In genomic region chr11:115628465-115629101, GRCm38 (mm10) we compare ENCODE assay signal across 8 mouse cellular contexts. TPM values are rescaled to one million over a fixed set of nuclear protein-coding genes. Genes with fewer than 3 reads are reported as not detected.
DNase-seq lines count a peak whose midpoint lies in the region; ATAC-seq and TF ChIP-seq lines count a peak whose summit lies in the region.

No protein-coding gene starts in this region.

- peak overlapping the region; percentile 22; the same call in 1 of the 2 replicates for H3K27ac ChIP-seq in spleen, adult 2 months (ENCODE audit: insufficient read depth, low read length)
- peak overlapping the region; percentile 84 for H3K27ac ChIP-seq in forebrain, embryonic 10.5 days
- 0 out of 2 replicates have a peak overlapping the region, but pooled peaks have one; percentile 5 for H3K27ac ChIP-seq in limb, embryonic 14.5 days (replicated peaks; ENCODE audit: low read depth, low read length)
- H3K27ac ChIP-seq in stomach, postnatal 0 days (replicated peaks): no peak overlapping the region

- peak overlapping the region; percentile 28; the same call in 1 of the 2 replicates for H3K9ac ChIP-seq in limb, embryonic 14.5 days (ENCODE audit: low read depth, low read length, severe bottlenecking)
- H3K9ac ChIP-seq in stomach, postnatal 0 days (ENCODE audit: low read length): no peak overlapping the region; the same call in 1 of the 2 replicates

- H3K27me3 ChIP-seq in spleen, adult 2 months (ENCODE audit: control insufficient read depth, insufficient read depth, low read length): no peaks in the 10 kb centered on the region
- no peaks in the 10 kb centered on the region for H3K27me3 ChIP-seq in forebrain, embryonic 10.5 days (ENCODE audit: poor library complexity, severe bottlenecking)
- no peaks in the 10 kb centered on the region for H3K27me3 ChIP-seq in limb, embryonic 14.5 days (ENCODE audit: control insufficient read depth, insufficient read depth, low read length)
- no peaks in the 10 kb centered on the region for H3K27me3 ChIP-seq in stomach, postnatal 0 days (ENCODE audit: control insufficient read depth, insufficient read depth, low read length)

- no peak for ATAC-seq in limb, embryonic 14.5 days (ENCODE audit: low FRiP score, low read depth)
- peak; percentile 4; the same call in 1 of the 2 replicates for ATAC-seq in stomach, postnatal 0 days (ENCODE audit: low FRiP score, low TSS enrichment)

- no peak for TF ChIP-seq POLR2A in spleen, adult 2 months (IDR thresholded peaks at IDR 0.05; ENCODE audit: low read depth, low read length)
- TF ChIP-seq POLR2A in limb, embryonic 14.5 days (IDR thresholded peaks at IDR 0.05; ENCODE audit: borderline replicate concordance, extremely low read depth, insufficient read depth, insufficient read length): no peak

- peaks cover 21% of the 10 kb centered on the region; the same call in 1 of the 2 replicates for H3K4me1 ChIP-seq in spleen, adult 2 months (ENCODE audit: control insufficient read depth, insufficient read depth, insufficient read length)
- peaks cover 22% of the 10 kb centered on the region for H3K4me1 ChIP-seq in forebrain, embryonic 10.5 days
- no peaks in the 10 kb centered on the region for H3K4me1 ChIP-seq in limb, embryonic 14.5 days (ENCODE audit: control insufficient read depth, insufficient read depth, low read length)
- no peaks in the 10 kb centered on the region for H3K4me1 ChIP-seq in stomach, postnatal 0 days (replicated peaks; ENCODE audit: control insufficient read depth, insufficient read depth)

- no peak for TF ChIP-seq EP300 in stomach, postnatal 0 days (optimal IDR thresholded peaks at IDR 0.05)

- peak overlapping the region; percentile 77 for H3K4me2 ChIP-seq in limb, embryonic 14.5 days (replicated peaks; ENCODE audit: low read depth, low read length, severe bottlenecking)
- peak overlapping the region; percentile 46 for H3K4me2 ChIP-seq in stomach, postnatal 0 days (replicated peaks; ENCODE audit: low read depth)

- peak overlapping the region; percentile 4; the same call in 1 of the 2 replicates for H3K4me3 ChIP-seq in spleen, adult 2 months (ENCODE audit: extremely low read depth, insufficient read depth, insufficient read length)
- peak overlapping the region; percentile 83 for H3K4me3 ChIP-seq in forebrain, embryonic 10.5 days
- peak overlapping the region; percentile 67 for H3K4me3 ChIP-seq in limb, embryonic 14.5 days (replicated peaks; ENCODE audit: low read length)
- peak overlapping the region; percentile 61 for H3K4me3 ChIP-seq in stomach, postnatal 0 days (ENCODE audit: low read depth, low read length)

- no peak for TF ChIP-seq CTCF in spleen, adult 2 months (IDR thresholded peaks at IDR 0.05; ENCODE audit: extremely low read depth, insufficient read depth, insufficient read length, insufficient replicate concordance)
- TF ChIP-seq CTCF in stomach, postnatal 0 days (IDR thresholded peaks at IDR 0.05; ENCODE audit: low read depth): no peak

- H3K36me3 ChIP-seq in spleen, adult 2 months (ENCODE audit: control insufficient read depth, insufficient read depth, low read length): peaks cover 1% of the 10 kb centered on the region; the same call in 1 of the 2 replicates
- peaks cover 2% of the 10 kb centered on the region; the same call in 1 of the 2 replicates for H3K36me3 ChIP-seq in forebrain, embryonic 10.5 days (replicated peaks)
- H3K36me3 ChIP-seq in limb, embryonic 14.5 days (ENCODE audit: control insufficient read depth, insufficient read depth, low read length): 0 out of 2 replicates have a peak, but pooled peaks cover 2% of the 10 kb centered on the region
- no peaks in the 10 kb centered on the region for H3K36me3 ChIP-seq in stomach, postnatal 0 days (ENCODE audit: control insufficient read depth, insufficient read depth, low read length)

- DNase-seq in spleen, adult 2 months (ENCODE audit: low read depth in 1 of 2, low spot score in 2 of 2): no peak
- no peak for DNase-seq in spleen, postnatal 14 days (ENCODE audit: low spot score in 2 of 2)
- DNase-seq in forebrain, embryonic 10.5 days (ENCODE audit: extremely low spot score, low spot score): no peak
- no peak for DNase-seq in limb, embryonic 14.5 days (ENCODE audit: low spot score)
- no peak for DNase-seq in stomach, postnatal 0 days (ENCODE audit: low spot score)
- DNase-seq in embryo, embryonic 11 days: no peak
- no peak for DNase-seq in right cerebral cortex, adult 2 months (ENCODE audit: low spot score in 2 of 2)
- DNase-seq in left cerebral cortex, adult 11 months (ENCODE audit: low spot score): no peak

- 43% methylated on average over 13 of the region's 13 CpGs for WGBS in spleen, adult 2 months
- 57% methylated on average over 13 of the region's 13 CpGs for WGBS in forebrain, embryonic 10.5 days
- WGBS in limb, embryonic 14.5 days: 58% methylated on average over 13 of the region's 13 CpGs
- WGBS in stomach, postnatal 0 days: 49% methylated on average over 13 of the region's 13 CpGs

- no peaks in the 10 kb centered on the region for H3K9me3 ChIP-seq in forebrain, embryonic 10.5 days
- no peaks in the 10 kb centered on the region for H3K9me3 ChIP-seq in limb, embryonic 14.5 days (ENCODE audit: control insufficient read depth, low read length)
- no peaks in the 10 kb centered on the region for H3K9me3 ChIP-seq in stomach, postnatal 0 days (ENCODE audit: control insufficient read depth, low read length)

RNA-seq across cellular contexts. Expression of gene Slc25a19, which starts 0.5 kb away (rescaled TPM):
- 64.0 and 82.0 TPM in 2 replicates for polyA plus RNA-seq in spleen, adult 2 months (2012; rRNA removed)
- polyA plus RNA-seq in forebrain, embryonic 10.5 days (2016; fragmentation: Nextera tagmentation; extraction: Ambion mirVana): 25.6 and 26.2 TPM in 2 replicates
- polyA plus RNA-seq in limb, embryonic 14.5 days (2012; rRNA removed): 30.7 and 36.3 TPM in 2 replicates
- 20.9 and 26.9 TPM in 2 replicates for polyA plus RNA-seq in limb, embryonic 14.5 days (2014; fragmentation: Nextera tagmentation; extraction: Ambion mirVana)
- 12.5 and 14.0 TPM in 2 replicates for polyA plus RNA-seq in stomach, postnatal 0 days (2015; fragmentation: Nextera tagmentation; extraction: Ambion mirVana)

RNA-seq across cellular contexts. Expression of gene Mif4gd, which starts 15.8 kb away (rescaled TPM):
- 175 and 210 TPM in 2 replicates for polyA plus RNA-seq in spleen, adult 2 months (2012; rRNA removed)
- polyA plus RNA-seq in forebrain, embryonic 10.5 days (2016; fragmentation: Nextera tagmentation; extraction: Ambion mirVana): 20.3 and 23.8 TPM in 2 replicates
- 34.2 and 36.1 TPM in 2 replicates for polyA plus RNA-seq in limb, embryonic 14.5 days (2012; rRNA removed)
- 23.1 and 23.5 TPM in 2 replicates for polyA plus RNA-seq in limb, embryonic 14.5 days (2014; fragmentation: Nextera tagmentation; extraction: Ambion mirVana)
- 48.9 and 52.3 TPM in 2 replicates for polyA plus RNA-seq in stomach, postnatal 0 days (2015; fragmentation: Nextera tagmentation; extraction: Ambion mirVana)

RNA-seq across cellular contexts. Expression of gene Gga3, which starts 24.7 kb away (rescaled TPM):
- 39.4 and 40.9 TPM in 2 replicates for polyA plus RNA-seq in spleen, adult 2 months (2012; rRNA removed)
- polyA plus RNA-seq in forebrain, embryonic 10.5 days (2016; fragmentation: Nextera tagmentation; extraction: Ambion mirVana): 29.6 and 35.0 TPM in 2 replicates
- 39.5 and 48.2 TPM in 2 replicates for polyA plus RNA-seq in limb, embryonic 14.5 days (2012; rRNA removed)
- polyA plus RNA-seq in limb, embryonic 14.5 days (2014; fragmentation: Nextera tagmentation; extraction: Ambion mirVana): 17.7 and 19.1 TPM in 2 replicates
- polyA plus RNA-seq in stomach, postnatal 0 days (2015; fragmentation: Nextera tagmentation; extraction: Ambion mirVana): 5.2 TPM in 2 replicates

RNA-seq across cellular contexts. Expression of gene Mrps7, which starts 24.9 kb away (rescaled TPM):
- polyA plus RNA-seq in spleen, adult 2 months (2012; rRNA removed): 10.6 and 13.6 TPM in 2 replicates
- polyA plus RNA-seq in forebrain, embryonic 10.5 days (2016; fragmentation: Nextera tagmentation; extraction: Ambion mirVana): 106 TPM in 2 replicates
- polyA plus RNA-seq in limb, embryonic 14.5 days (2012; rRNA removed): 40.2 and 47.4 TPM in 2 replicates
- 86.6 and 89.0 TPM in 2 replicates for polyA plus RNA-seq in limb, embryonic 14.5 days (2014; fragmentation: Nextera tagmentation; extraction: Ambion mirVana)
- 52.6 and 58.4 TPM in 2 replicates for polyA plus RNA-seq in stomach, postnatal 0 days (2015; fragmentation: Nextera tagmentation; extraction: Ambion mirVana)

Comparison
In these comparisons a context has a peak if more than half of its experiments do, and no peak if none do; other contexts are left out.
1. H3K4me3 ChIP-seq: peak in every context shown above with its lines; median percentile 83 in forebrain, embryonic 10.5 days; 67 in limb, embryonic 14.5 days; 61 in stomach, postnatal 0 days; 4 in spleen, adult 2 months.